Mouse (Mus musculus) gastrocnemius, adult 2 months (tissue): ENCODE results near the gene Arid1b. TPM values are rescaled to one million over a fixed set of nuclear protein-coding genes. Genes with fewer than 3 reads are reported as not detected.

ENCODE experiments used
- DNase-seq: peaks from one replicate; pipeline ENCODE4 v3.0.0; 2022
- H3K27ac ChIP-seq: fragments of 200-600 bp; 2 replicates; pipeline ENCODE4 v1.8.1; 2022; ENCODE audit warnings: mild to moderate bottlenecking
- H3K4me3 ChIP-seq: fragments of 200-600 bp; 2 replicates; pipeline ENCODE4 v1.8.1; 2022; ENCODE audit warnings: mild to moderate bottlenecking, moderate library complexity
- CTCF ChIP-seq: fragments of 200-600 bp; IDR thresholded peaks from 2 replicates; pipeline ENCODE4 v1.8.1; 2022; ENCODE audit warnings: antibody characterized with exemption, mild to moderate bottlenecking, moderate library complexity
- intact Hi-C: fragments of 180-260 bp; cut with DNase I; formaldehyde crosslinking; loops from one replicate; pipeline ENCODE4 v1.15.1; 2025
- total RNA-seq, 2 experiments: library from RNA; stranded (reverse); gene quantifications; 2 replicates each; pipeline ENCODE4 v1.2.3; 2021

Arid1b gene
- total RNA-seq, 2 experiments from 2014 or later, result 35.1 to 35.6 TPM

- DNase-seq, result peak; percentile 34
- intact Hi-C loops, result loop anchor here (2.0 to 10.0 kb wide), 2 partner anchors 192 to 382 kb away; no protein-coding TSS in a partner anchor
Measured at GRCm38 (mm10) chr17:4996814-4997549, 2.9 kb downstream of the Arid1b start.

GRCm38 (mm10) chr17:4997968-4998367 is 3.8 kb downstream of the Arid1b start:
- Histone ChIP-seq H3K4me3 (peak overlapping the region; percentile 94), H3K27ac (peak overlapping the region; percentile 99)
- no peak for TF ChIP-seq CTCF
- intact Hi-C loops, result loop anchor here (2.0 to 10.0 kb wide), 2 partner anchors 191 to 383 kb away; no protein-coding TSS in a partner anchor
- no peak for DNase-seq

More at GRCm38 (mm10) chr17:4996814-4997549, 2.9 kb downstream of the Arid1b start:
- Histone ChIP-seq H3K27ac (peak overlapping the region; percentile 99), H3K4me3 (peak overlapping the region; percentile 94)
- no peak for TF ChIP-seq CTCF

GRCm38 (mm10) chr17:4999256-4999655 is 5.1 kb downstream of the Arid1b start:
- intact Hi-C loops, result loop anchor here (10.0 kb wide), 1 partner anchor 384 kb away; no protein-coding TSS in a partner anchor

GRCm38 (mm10) chr17:5000001-5000400 is 5.9 kb downstream of the Arid1b start:
- intact Hi-C loops, result loop anchor here (5.0 kb wide), 1 partner anchor 132 kb away; no protein-coding TSS in a partner anchor
- peak overlapping the region; percentile 99 for H3K27ac ChIP-seq
- no peak for TF ChIP-seq CTCF

More at GRCm38 (mm10) chr17:4999256-4999655, 5.1 kb downstream of the Arid1b start:
- DNase-seq, result no peak
- no peak for TF ChIP-seq CTCF
- Histone ChIP-seq H3K4me3 (no peak overlapping the region; the same call in 1 of the 2 replicates), H3K27ac (peak overlapping the region; percentile 99)

GRCm38 (mm10) chr17:5000871-5001270 is 6.7 kb downstream of the Arid1b start:
- TF ChIP-seq CTCF, result no peak

More at GRCm38 (mm10) chr17:5000001-5000400, 5.9 kb downstream of the Arid1b start:
- H3K4me3 ChIP-seq, result peak overlapping the region; percentile 51
- no peak for DNase-seq

GRCm38 (mm10) chr17:5001531-5002131 is 7.5 kb downstream of the Arid1b start:
- Histone ChIP-seq H3K4me3 (no peak overlapping the region), H3K27ac (peak overlapping the region; percentile 28; the same call in 1 of the 2 replicates)
- DNase-seq, result no peak
- intact Hi-C loops, result loop anchor here (5.0 kb wide), 1 partner anchor 131 kb away; no protein-coding TSS in a partner anchor
- no peak for TF ChIP-seq CTCF

More at GRCm38 (mm10) chr17:5000871-5001270, 6.7 kb downstream of the Arid1b start:
- Histone ChIP-seq H3K4me3 (peak overlapping the region; percentile 32), H3K27ac (peak overlapping the region; percentile 99)
- no peak for DNase-seq
- intact Hi-C loops, result loop anchor here (5.0 kb wide), 1 partner anchor 131 kb away; no protein-coding TSS in a partner anchor

- DNase-seq, result no peak
Measured at GRCm38 (mm10) chr17:5002937-5003508, 8.9 kb downstream of the Arid1b start.

GRCm38 (mm10) chr17:5004266-5004665 is 10.1 kb downstream of the Arid1b start:
- intact Hi-C loops, result loop anchor here (5.0 kb wide), 1 partner anchor 128 kb away; no protein-coding TSS in a partner anchor
- no peak for DNase-seq
- H3K27ac ChIP-seq, result 0 out of 2 replicates have a peak overlapping the region, but pooled peaks have one; percentile 71
- TF ChIP-seq CTCF, result no peak
- no peak overlapping the region; the same call in none of the 2 replicates for H3K4me3 ChIP-seq

More at GRCm38 (mm10) chr17:5002937-5003508, 8.9 kb downstream of the Arid1b start:
- intact Hi-C loops, result loop anchor here (5.0 kb wide), 1 partner anchor 129 kb away; no protein-coding TSS in a partner anchor
- H3K27ac ChIP-seq, result peak overlapping the region; percentile 71
- TF ChIP-seq CTCF, result no peak
- peak overlapping the region; percentile 54 for H3K4me3 ChIP-seq

GRCm38 (mm10) chr17:5004706-5005105 is 10.6 kb downstream of the Arid1b start:
- Histone ChIP-seq H3K27ac (0 out of 2 replicates have a peak overlapping the region, but pooled peaks have one; percentile 1), H3K4me3 (no peak overlapping the region; the same call in 1 of the 2 replicates)
- no peak for DNase-seq
- TF ChIP-seq CTCF, result no peak
- intact Hi-C loops, result loop anchor here (5.0 kb wide), 1 partner anchor 128 kb away; no protein-coding TSS in a partner anchor

- TF ChIP-seq CTCF, result no peak
- intact Hi-C loops, result no loop called here
- no peak for DNase-seq
- H3K4me3 ChIP-seq, result no peak overlapping the region
- H3K27ac ChIP-seq, result 0 out of 2 replicates have a peak overlapping the region, but pooled peaks have one; percentile 1
Measured at GRCm38 (mm10) chr17:5005285-5005684, 11.2 kb downstream of the Arid1b start.

- Histone ChIP-seq H3K27ac (peak overlapping the region; percentile 20; the same call in 1 of the 2 replicates), H3K4me3 (peak overlapping the region; percentile 35; the same call in 1 of the 2 replicates)
- no peak for TF ChIP-seq CTCF
- intact Hi-C loops, result no loop called here
- no peak for DNase-seq
Measured at GRCm38 (mm10) chr17:5007156-5007658, 13.1 kb downstream of the Arid1b start.

- H3K4me3 ChIP-seq, result no peak overlapping the region
- intact Hi-C loops, result no loop called here
- TF ChIP-seq CTCF, result no peak
- DNase-seq, result no peak
- H3K27ac ChIP-seq, result peak overlapping the region; percentile 16; the same call in 1 of the 2 replicates
Measured at GRCm38 (mm10) chr17:5008236-5008635, 14.1 kb downstream of the Arid1b start.
